In the genomic region with DNA sequence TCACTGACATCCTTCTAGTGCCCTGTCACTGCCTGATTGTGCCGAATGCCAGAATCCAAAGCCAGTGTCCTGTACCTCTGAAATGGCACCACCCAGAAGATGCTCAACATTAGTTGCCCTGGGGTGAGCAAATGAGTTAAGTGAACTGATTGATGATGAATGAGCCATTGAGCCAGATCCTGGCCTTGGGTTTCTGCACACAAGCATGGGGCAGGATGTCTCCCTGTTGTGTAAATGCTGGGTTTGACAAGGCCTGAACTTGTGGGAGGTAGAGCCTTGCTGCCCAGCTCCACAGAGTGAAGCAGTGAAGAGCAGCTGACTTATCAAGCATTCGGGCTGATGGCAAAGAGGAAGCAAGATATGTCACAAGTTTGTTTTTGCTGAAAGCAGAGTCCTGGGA, we compare ENCODE assay signal across 13 mouse cellular contexts. TPM values are rescaled to one million over a fixed set of nuclear protein-coding genes. Genes with fewer than 3 reads are reported as not detected.
A peak's percentile ranks its signal among the peaks of the same experiment; 100 is the strongest.
DNase-seq lines count a peak whose midpoint lies in the region.
"Had no signal": no experiment of that assay in that cellular context is flagged by ENCODE, and none has a peak within 500 bp of the region (broad histone marks: within the 10 kb centered on the region; RNA-seq: fewer than 3 reads in every experiment).

No protein-coding gene starts in this region.

- DNase-seq in adrenal gland, adult 2 months, result peak; percentile 69
- no peak for DNase-seq in adrenal gland, postnatal 14 days
- DNase-seq in adrenal gland, postnatal 36 days, result peak; percentile 29 to 51
- no peak for DNase-seq in adrenal gland, postnatal 25 days
- DNase-seq in left cerebral cortex, adult 8-10 months (ENCODE audit: low spot score in 2 of 2), result no peak
- DNase-seq: B cell, adult 2 months; cerebellum, adult 11-12 months; cerebellum, adult 2 months; cerebellum, adult 9-10 months; cerebellum, postnatal 10 days; cerebellum, postnatal 25 days; forebrain, postnatal 0 days had no signal

RNA-seq across cellular contexts. Expression of a gene that starts 39.9 kb away (rescaled TPM):
- total RNA-seq in adrenal gland, adult 2 months (2021), result 1 to 10 TPM; 3.9 to 4.7 TPM
- polyA plus RNA-seq in adrenal gland, adult 2 months (2012; rRNA removed), result 5.1 and 5.6 TPM in 2 replicates
- total RNA-seq in adrenal gland, postnatal 14 days (2021), result 4.4 and 16.1 TPM in 2 replicates
- 1 to 10 TPM; 2.6 to 4.3 TPM for total RNA-seq in adrenal gland, postnatal 36 days (2021)
- total RNA-seq in adrenal gland, postnatal 25 days (2021), result 2.7 and 3.8 TPM in 2 replicates
- total RNA-seq in left cerebral cortex, adult 8-10 months (2022), result 1 to 10 TPM; 3.6 to 5.3 (median 4.5) TPM

RNA-seq across cellular contexts. Expression of a gene that starts 52.7 kb away (rescaled TPM):
- total RNA-seq in adrenal gland, adult 2 months (2021), result 10 to 100 TPM; 51.5 to 57.1 TPM
- 96.9 and 101 TPM in 2 replicates for polyA plus RNA-seq in adrenal gland, adult 2 months (2012; rRNA removed)
- 26.5 TPM in 2 replicates for total RNA-seq in adrenal gland, postnatal 14 days (2021)
- total RNA-seq in adrenal gland, postnatal 36 days (2021), result 10 to 100 TPM; 33.5 to 59.9 TPM
- total RNA-seq in adrenal gland, postnatal 25 days (2021), result 43.9 and 54.7 TPM in 2 replicates
- total RNA-seq in left cerebral cortex, adult 8-10 months (2022), result 10 to 100 TPM; 35.8 to 45.1 (median 41.0) TPM
- polyA plus RNA-seq: G1E had no signal

Comparison
In these comparisons a context has a peak if more than half of its experiments do, and no peak if none do; other contexts are left out.
1. DNase-seq: peak in adrenal gland, adult 2 months (single experiment) and adrenal gland, postnatal 36 days (2 of 2); none in adrenal gland, postnatal 14 days (single experiment), adrenal gland, postnatal 25 days (single experiment) and left cerebral cortex, adult 8-10 months (0 of 2).